Mouse (Mus musculus) heart, adult 10 weeks (tissue): ENCODE measurements around the gene Mcm5. TPM values are rescaled to one million over a fixed set of nuclear protein-coding genes. Genes with fewer than 3 reads are reported as not detected.

Experiments
- polyA plus RNA-seq: library from polyadenylated mRNA; stranded (reverse); fragments of 350-450 nt; fragmentation: Illumina TruSeq; extraction: RNeasy Lipid Tissue Mini Kit (QIAGEN cat#74804); gene quantifications from one replicate; pipeline ENCODE4 v1.2.3, GENCODE M21; 2014; ENCODE audit warnings: low read depth, low replicate concordance

Gene Mcm5
- 3.1 TPM for polyA plus RNA-seq

GRCm38 (mm10) chr8:75109236-75109967 is at the start of gene Mcm5:
TSS of gene Mcm5 (plus strand) at chr8:75109569.

GRCm38 (mm10) chr8:75093399-75094156 is 15.8 kb upstream of the Mcm5 start, which contains the start of gene Hmox1:
TSS of gene Hmox1 (plus strand) at chr8:75093621.

Other genes starting within 250 kb of the Mcm5 start
- gene Isx, start 236.4 kb upstream of the Mcm5 start, polyA plus RNA-seq, result not detected
- gene Hmgxb4, start 116.2 kb upstream of the Mcm5 start, polyA plus RNA-seq, result 11.5 TPM
- gene Tom1, start 75.9 kb upstream of the Mcm5 start, polyA plus RNA-seq, result 96.7 TPM
- 15.2 TPM for gene Hmox1, start 15.9 kb upstream of the Mcm5 start, polyA plus RNA-seq
- 3.3 TPM for gene Rasd2, start 104.4 kb downstream of the Mcm5 start, polyA plus RNA-seq